Mouse (Mus musculus): ENCODE measurements at regions not wholly inside any gene's neighbourhood (a gene's known extent, or its start where the extent isn't known, plus 50 kb on each side); places are given as distances from the start of the nearest gene placed in this dataset.

DNA sequence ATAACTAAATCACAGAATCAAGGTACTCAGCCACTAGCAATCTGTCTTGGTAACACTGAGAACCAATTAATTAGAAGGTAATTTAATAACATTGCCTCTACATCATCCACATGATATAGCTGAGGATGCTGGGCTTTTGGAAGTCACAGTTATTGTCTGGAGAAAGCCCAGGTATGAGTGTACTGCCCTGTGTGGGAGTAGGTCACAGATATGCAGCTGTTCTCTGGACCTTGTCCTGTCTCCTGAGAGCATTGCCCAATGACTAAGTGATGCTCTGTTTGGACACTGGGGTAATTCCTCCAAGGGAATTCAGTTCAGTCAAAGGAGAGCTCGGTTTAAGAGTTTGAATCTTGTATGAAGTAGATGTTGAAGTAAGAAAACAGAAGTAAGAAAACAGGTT, 199.6 kb downstream of the Gm10260 start:
- no peak for TF ChIP-seq GATA1 (IDR thresholded peaks at IDR 0.05; ENCODE audit: low read length)

GRCm38 (mm10) chr13:97559611-97560385, 200.6 kb downstream of the Gm10260 start:
- TF ChIP-seq GATA1 (IDR thresholded peaks at IDR 0.05; ENCODE audit: low read length): no peak

GRCm38 (mm10) chr13:97558884-97559283, 201.5 kb downstream of the Gm10260 start:
- no peak for TF ChIP-seq GATA1 (IDR thresholded peaks at IDR 0.05; ENCODE audit: low read length)

DNA sequence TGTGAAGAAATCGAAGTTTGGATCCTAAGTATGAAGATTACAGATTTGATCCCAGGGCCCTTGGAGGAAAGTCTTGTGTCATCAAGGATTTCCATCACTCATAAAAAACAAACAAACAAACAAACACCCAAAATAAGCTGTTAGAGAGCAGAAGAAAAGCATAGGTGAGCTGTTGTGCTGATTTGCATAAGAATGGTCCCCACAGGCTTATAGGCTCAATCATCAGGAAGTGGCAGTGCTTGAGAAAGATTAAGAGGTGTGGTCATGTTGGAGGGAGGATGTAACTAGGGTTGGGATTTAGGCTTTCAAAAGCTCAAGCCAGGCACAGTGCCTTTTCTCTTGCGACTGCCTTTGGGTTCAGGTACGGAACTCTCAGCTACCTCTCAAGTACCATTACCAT, 205.1 kb downstream of the Gm10260 start:
- no peak for TF ChIP-seq GATA1 (IDR thresholded peaks at IDR 0.05; ENCODE audit: low read length)

DNA sequence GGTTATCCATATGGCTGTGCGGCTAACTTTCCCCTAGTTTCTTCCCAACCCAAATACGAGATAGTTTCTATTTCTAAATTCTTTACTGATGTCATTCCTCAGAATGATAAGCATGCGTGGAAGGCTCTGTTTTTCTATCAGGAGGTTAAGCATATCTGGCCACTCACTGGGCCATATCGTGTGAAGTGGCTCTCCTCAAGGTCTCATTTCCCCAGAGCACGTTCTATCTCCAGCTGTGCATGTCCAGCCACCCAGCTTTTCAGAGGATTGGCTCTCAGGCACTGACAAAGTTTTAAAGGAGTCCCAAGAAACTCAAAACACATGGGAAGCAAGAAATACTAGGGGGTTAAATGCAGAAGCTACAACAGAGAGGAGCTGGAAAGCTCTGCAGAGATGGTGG, 205.8 kb downstream of the Gm10260 start:
- TF ChIP-seq GATA1 (IDR thresholded peaks at IDR 0.05; ENCODE audit: low read length): no peak

- TF ChIP-seq GATA1 (IDR thresholded peaks at IDR 0.05; ENCODE audit: low read length): no peak
These were observed 208.2 kb downstream of the Gm10260 start for GRCm38 (mm10) chr13:97552236-97552635.

DNA sequence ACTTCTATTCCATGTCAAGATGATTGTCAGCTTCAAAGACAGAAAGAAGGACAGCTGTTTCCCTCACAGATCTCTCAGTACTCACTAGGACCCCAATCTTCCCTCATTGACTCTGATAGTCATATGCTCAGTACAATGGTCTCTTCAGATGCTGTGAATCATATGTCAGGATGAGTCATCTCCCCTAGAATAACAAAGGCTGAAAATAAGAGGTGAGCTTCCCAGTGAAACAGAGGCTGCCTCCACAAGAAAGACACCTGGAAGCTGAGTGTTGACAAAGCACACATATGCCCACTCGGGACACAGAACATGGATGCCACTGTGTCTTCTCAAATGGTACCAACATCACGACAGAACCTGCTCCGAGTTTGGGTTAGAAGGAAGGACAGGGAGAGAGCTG, 209.6 kb downstream of the Gm10260 start:
- TF ChIP-seq GATA1 (IDR thresholded peaks at IDR 0.05; ENCODE audit: low read length): no peak

- no peak for TF ChIP-seq GATA1 (IDR thresholded peaks at IDR 0.05; ENCODE audit: low read length)
These were observed 210.3 kb downstream of the Gm10260 start for GRCm38 (mm10) chr13:97550172-97550571.

- no peak for TF ChIP-seq GATA1 (IDR thresholded peaks at IDR 0.05; ENCODE audit: low read length)
These were observed 211.0 kb downstream of the Gm10260 start for GRCm38 (mm10) chr13:97549384-97549783.

DNA sequence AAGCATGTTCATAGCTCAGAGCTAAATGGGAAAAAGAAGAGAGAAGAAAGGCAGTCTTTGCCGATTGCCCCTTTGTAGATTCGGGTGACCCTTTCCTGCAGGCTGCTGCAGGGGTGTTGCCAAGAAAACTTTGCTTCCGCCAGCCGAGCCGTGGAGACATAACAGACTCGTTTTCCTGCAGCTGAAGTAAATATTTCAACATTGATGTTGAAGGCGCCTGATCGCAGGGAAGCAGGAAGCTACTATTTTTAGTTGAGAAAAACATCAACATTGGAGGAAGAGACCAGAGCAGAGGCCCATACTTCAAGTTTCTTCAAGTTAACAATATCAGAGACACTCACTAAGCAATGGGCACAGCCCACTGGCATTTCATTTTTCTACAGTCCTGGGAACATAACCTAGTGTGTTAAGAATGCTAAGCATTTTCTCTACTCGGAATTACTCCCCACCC, 211.9 kb downstream of the Gm10260 start:
- no peak for TF ChIP-seq GATA1 (IDR thresholded peaks at IDR 0.05; ENCODE audit: low read length)

- TF ChIP-seq GATA1 (IDR thresholded peaks at IDR 0.05; ENCODE audit: low read length): no peak
These were observed 213.5 kb downstream of the Gm10260 start for GRCm38 (mm10) chr13:97546936-97547335.

GRCm38 (mm10) chr13:97545971-97546454, 214.4 kb downstream of the Gm10260 start:
- no peak for TF ChIP-seq GATA1 (IDR thresholded peaks at IDR 0.05; ENCODE audit: low read length)

- TF ChIP-seq GATA1 (IDR thresholded peaks at IDR 0.05; ENCODE audit: low read length): no peak
These were observed 220.7 kb downstream of the Gm10260 start for GRCm38 (mm10) chr13:97539686-97540085.

DNA sequence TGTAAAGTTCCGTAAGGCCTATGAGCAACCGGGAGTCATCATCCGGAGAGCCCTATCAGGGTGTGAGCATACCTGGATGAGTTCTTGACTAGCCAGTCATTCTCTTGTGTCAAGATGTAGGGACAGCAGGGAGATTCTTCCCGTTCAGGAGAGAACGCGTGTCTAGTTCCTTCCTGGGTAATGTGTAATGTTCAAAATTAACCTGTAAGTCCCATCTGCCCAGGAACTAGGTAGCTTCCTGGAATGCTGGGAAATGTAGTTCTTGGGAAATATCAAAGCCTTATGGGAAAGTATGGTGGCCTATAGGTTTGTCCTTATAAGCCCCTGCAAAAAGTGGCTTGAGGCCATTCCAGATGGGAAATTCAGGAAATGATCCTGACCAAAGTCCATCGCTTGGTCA, 222.0 kb downstream of the Gm10260 start:
- TF ChIP-seq GATA1 (IDR thresholded peaks at IDR 0.05; ENCODE audit: low read length): no peak

GRCm38 (mm10) chr13:97537686-97538085, 222.7 kb downstream of the Gm10260 start:
- TF ChIP-seq GATA1 (IDR thresholded peaks at IDR 0.05; ENCODE audit: low read length): no peak

DNA sequence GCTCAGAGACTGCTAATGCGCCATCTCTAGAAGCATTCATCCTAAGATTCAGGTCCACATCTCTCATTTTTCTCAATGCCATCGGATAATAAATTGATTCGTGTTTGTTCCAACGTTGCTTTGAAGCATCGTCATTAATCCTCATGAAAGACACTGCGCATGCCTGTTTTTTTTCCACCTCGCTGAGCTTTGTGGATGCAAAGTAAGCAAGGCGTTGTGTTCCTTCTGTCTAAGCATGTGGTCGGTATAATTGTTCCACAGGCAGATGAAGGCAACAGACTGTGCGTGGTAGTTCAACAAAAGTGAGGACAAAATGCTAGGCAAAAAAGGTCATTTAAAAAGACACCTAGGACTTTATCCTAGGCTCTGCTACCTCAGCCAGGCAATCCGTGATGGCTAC, 223.2 kb downstream of the Gm10260 start:
- no peak for TF ChIP-seq GATA1 (IDR thresholded peaks at IDR 0.05; ENCODE audit: low read length)
